25 mouse cellular contexts compared by ENCODE assay signal in the genomic region with DNA sequence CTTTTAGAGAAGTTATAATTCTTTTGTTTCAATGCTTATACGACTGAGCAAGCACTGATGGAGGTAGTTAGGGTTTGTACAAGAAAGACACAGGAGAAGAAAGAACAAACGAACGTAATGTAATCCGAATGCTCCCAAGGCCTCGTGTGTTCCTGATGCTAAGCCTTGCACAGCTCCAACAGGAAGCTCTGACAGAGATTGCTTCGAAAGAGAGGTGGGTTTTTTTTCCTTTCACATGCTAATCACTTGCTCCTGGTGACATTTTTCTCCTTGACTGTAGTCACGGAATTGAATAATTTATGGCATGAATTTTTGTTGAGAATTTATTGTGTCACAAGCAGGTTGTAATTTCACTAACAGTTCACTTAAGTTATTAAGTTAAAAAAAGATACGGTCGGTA.
"Had no signal": no experiment of that assay in that cellular context is flagged by ENCODE, and none has a peak within 500 bp of the region (broad histone marks: within the 10 kb centered on the region; RNA-seq: fewer than 3 reads in every experiment).

No protein-coding gene starts in this region.

- H3K4me1 ChIP-seq: heart, embryonic 13.5 days; heart, embryonic 15.5 days; hindbrain, embryonic 13.5 days; hindbrain, embryonic 15.5 days; limb, embryonic 10.5 days; limb, embryonic 12.5 days; liver, embryonic 13.5 days had no signal

- H3K9ac ChIP-seq: heart, embryonic 13.5 days; heart, embryonic 15.5 days; hindbrain, embryonic 13.5 days; hindbrain, embryonic 15.5 days; limb, embryonic 12.5 days; liver, embryonic 13.5 days had no signal

- H3K36me3 ChIP-seq: heart, embryonic 13.5 days; heart, embryonic 15.5 days; hindbrain, embryonic 13.5 days; hindbrain, embryonic 15.5 days; limb, embryonic 10.5 days; limb, embryonic 12.5 days; liver, embryonic 13.5 days had no signal

- DNase-seq: gastrocnemius, postnatal 14 days; gastrocnemius, postnatal 36 days; heart, adult 2 months; heart, postnatal 14 days; heart, postnatal 36 days; kidney, adult 11 months; kidney, adult 2 months; kidney, adult 9 months; kidney, postnatal 10 days; kidney, postnatal 25 days; kidney, postnatal 4 days; liver; liver, embryonic 13.5 days had no signal

- ATAC-seq: hindbrain, postnatal 0 days; intestine, embryonic 16.5 days had no signal

- H3K27me3 ChIP-seq: heart, embryonic 13.5 days; heart, embryonic 15.5 days; hindbrain, embryonic 13.5 days; hindbrain, embryonic 15.5 days; limb, embryonic 12.5 days; liver, embryonic 13.5 days had no signal

- H3K27ac ChIP-seq: heart, adult 2 months; heart, embryonic 13.5 days; heart, embryonic 15.5 days; hindbrain, embryonic 13.5 days; hindbrain, embryonic 15.5 days; hindbrain, postnatal 0 days; layer of hippocampus, adult 2 months; left cerebral cortex, adult 2 months; limb, embryonic 10.5 days; limb, embryonic 12.5 days; liver, embryonic 13.5 days had no signal

- H3K4me2 ChIP-seq: heart, embryonic 11.5 days; heart, embryonic 13.5 days; heart, embryonic 15.5 days; hindbrain, embryonic 13.5 days; hindbrain, embryonic 15.5 days; limb, embryonic 12.5 days; liver, embryonic 11.5 days; liver, embryonic 13.5 days had no signal

- H3K4me3 ChIP-seq: heart, adult 2 months; heart, embryonic 13.5 days; heart, embryonic 15.5 days; hindbrain, embryonic 13.5 days; hindbrain, embryonic 15.5 days; layer of hippocampus, adult 2 months; left cerebral cortex, adult 2 months; limb, embryonic 10.5 days; limb, embryonic 12.5 days; liver, embryonic 13.5 days had no signal
